Mouse (Mus musculus) liver, embryonic 15.5 days (tissue): ENCODE data around the gene Tnfaip8l2. TPM values are rescaled to one million over a fixed set of nuclear protein-coding genes. Genes with fewer than 3 reads are reported as not detected.

ENCODE experiments used
- ATAC-seq: fragments of 200-750 bp; cut with Nextera tagmentation; 2 replicates; pipeline ENCODE4 v1.8.0; 2017; ENCODE audit warnings: moderate number of reproducible peaks, mild to moderate bottlenecking, moderate library complexity; ENCODE audit not compliant: insufficient read depth
- H3K27ac ChIP-seq: fragments of 300-500 bp; sonication (generic); replicated peaks from 2 replicates; pipeline ENCODE4 v1.5.1; 2015; ENCODE audit warnings: mild to moderate bottlenecking, inconsistent platforms
- H3K27me3 ChIP-seq: fragments of 300-500 bp; sonication (generic); 2 replicates; pipeline ENCODE4 v1.6.1; 2015; ENCODE audit warnings: mild to moderate bottlenecking, inconsistent platforms
- H3K36me3 ChIP-seq: fragments of 300-500 bp; sonication (generic); replicated peaks from 2 replicates; pipeline ENCODE4 v1.6.1; 2015; ENCODE audit warnings: moderate library complexity, mild to moderate bottlenecking, inconsistent platforms
- H3K4me1 ChIP-seq: fragments of 300-500 bp; sonication (generic); replicated peaks from 2 replicates; pipeline ENCODE4 v1.6.1; 2015; ENCODE audit warnings: inconsistent platforms
- H3K4me2 ChIP-seq: fragments of 300-500 bp; sonication (generic); 2 replicates; pipeline ENCODE4 v1.6.1; 2015; ENCODE audit warnings: moderate library complexity, mild to moderate bottlenecking, inconsistent platforms
- H3K4me3 ChIP-seq: fragments of 300-500 bp; sonication (generic); replicated peaks from 2 replicates; pipeline ENCODE4 v1.5.1; 2015; ENCODE audit warnings: mild to moderate bottlenecking, inconsistent platforms
- H3K9ac ChIP-seq: fragments of 300-500 bp; sonication (generic); 2 replicates; pipeline ENCODE4 v1.6.1; 2015; ENCODE audit warnings: moderate library complexity, mild to moderate bottlenecking, inconsistent platforms
- H3K9me3 ChIP-seq: fragments of 300-500 bp; sonication (generic); replicated peaks from 2 replicates; pipeline ENCODE4 v1.6.1; 2016; ENCODE audit warnings: inconsistent platforms
- WGBS: fragments of 180-500 bp; shearing (Covaris S2); methylation state at CpG from one replicate; pipeline ENCODE4 v1.1.7; 2015; ENCODE audit warnings: mixed read lengths; ENCODE audit not compliant: insufficient replicate concordance; 5-methylcytosine and 5-hydroxymethylcytosine counted together
- polyA plus RNA-seq: library from polyadenylated mRNA; unstranded; fragments of >200 nt; fragmentation: Nextera tagmentation; extraction: Ambion mirVana; gene quantifications from 2 replicates; pipeline ENCODE4 v1.2.1, GENCODE M21; 2015

Gene Tnfaip8l2
- polyA plus RNA-seq, 1 experiment from 2014 or later, result 9.3 TPM

DNA sequence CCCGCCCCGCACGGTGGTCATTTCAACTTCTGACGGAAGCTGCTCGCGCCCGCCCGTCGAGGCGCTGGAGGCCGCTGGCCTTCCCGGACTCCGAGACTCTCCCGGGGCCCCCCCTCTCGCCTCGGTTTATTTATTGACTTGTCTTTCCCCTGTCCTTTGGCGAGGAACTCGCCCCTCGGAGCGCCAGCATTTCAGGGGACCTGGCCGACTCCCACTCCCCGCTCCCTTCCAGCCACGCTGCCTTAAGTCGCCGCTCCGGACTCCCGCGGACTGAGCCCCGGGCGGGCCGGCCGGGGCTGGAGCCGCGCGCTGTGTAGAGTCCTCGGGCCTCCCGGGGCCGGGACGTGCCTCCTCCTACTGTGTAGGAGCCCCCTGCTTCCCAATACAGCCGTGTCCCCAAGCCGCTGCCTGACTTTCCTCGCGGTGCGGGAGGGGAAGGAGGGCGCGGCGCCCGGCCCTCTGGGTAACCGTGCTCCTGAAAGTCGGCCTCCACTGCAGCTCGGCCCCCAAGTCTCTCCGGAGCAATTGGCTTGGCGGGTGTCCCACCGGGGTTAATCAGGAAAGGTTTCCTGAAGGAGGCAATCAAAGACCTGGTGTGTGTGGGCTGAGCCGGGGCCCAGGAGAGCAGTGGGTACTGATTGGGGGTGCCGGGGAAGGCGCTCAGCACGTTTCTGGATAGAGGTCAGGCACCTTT lies 31.2 kb upstream of the Tnfaip8l2 start:
- H3K36me3 ChIP-seq, result no peaks in the 10 kb centered on the region
- H3K4me2 ChIP-seq, result peak overlapping the region; percentile 63
- no peak overlapping the region for H3K9ac ChIP-seq
- H3K4me3 ChIP-seq, result peak overlapping the region; percentile 39
- peak; percentile 39; the same call in 1 of the 2 replicates for ATAC-seq
- peaks cover 17% of the 10 kb centered on the region for H3K4me1 ChIP-seq
- no peak overlapping the region for H3K27ac ChIP-seq
- peaks cover 79% of the 10 kb centered on the region for H3K27me3 ChIP-seq
- no peaks in the 10 kb centered on the region for H3K9me3 ChIP-seq
- WGBS, result 6% methylated on average over 58 of the region's 58 CpGs

DNA sequence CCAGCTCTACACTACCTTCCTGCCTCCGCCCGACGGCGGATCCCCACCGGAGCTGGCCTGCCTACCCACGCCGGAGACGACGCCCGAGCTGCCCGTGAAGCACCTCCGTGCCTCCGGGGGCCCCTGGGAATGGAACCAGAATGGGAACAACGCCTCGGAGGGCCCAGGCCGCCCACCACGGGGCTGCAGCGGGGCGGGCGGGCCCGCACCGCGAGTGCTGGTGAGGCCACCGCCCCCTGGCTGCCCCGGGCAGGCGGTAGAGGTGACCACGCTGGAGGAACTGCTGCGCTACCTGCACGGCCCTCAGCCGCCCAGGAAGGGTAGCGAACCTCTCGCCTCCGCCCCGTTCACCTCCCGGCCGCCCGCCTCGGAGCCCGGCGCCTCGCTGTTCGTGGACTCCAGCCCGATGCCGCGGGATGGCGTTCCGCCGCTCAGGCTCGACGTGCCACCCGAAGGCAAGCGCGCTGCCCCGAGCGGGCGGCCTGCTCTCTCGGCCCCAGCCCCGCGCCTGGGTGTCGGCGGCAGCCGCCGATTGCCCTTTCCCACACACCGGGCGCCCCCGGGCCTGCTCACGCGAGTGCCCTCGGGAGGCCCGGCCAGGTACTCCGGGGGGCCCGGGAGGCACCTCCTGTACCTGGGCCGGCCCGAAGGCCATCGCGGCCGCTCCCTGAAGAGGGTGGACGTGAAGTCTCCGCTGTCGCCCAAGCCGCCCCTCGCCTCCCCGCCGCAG lies 30.5 kb upstream of the Tnfaip8l2 start:
- Histone ChIP-seq H3K27me3 (peaks cover 87% of the 10 kb centered on the region), H3K27ac (no peak overlapping the region), H3K9me3 (no peaks in the 10 kb centered on the region), H3K4me1 (peaks cover 17% of the 10 kb centered on the region), H3K4me2 (peak overlapping the region; percentile 63), H3K9ac (no peak overlapping the region), H3K36me3 (no peaks in the 10 kb centered on the region), H3K4me3 (peak overlapping the region; percentile 39)
- ATAC-seq, result no peak; the same call in 1 of the 2 replicates
- WGBS, result 16% methylated on average over 84 of the region's 84 CpGs

DNA sequence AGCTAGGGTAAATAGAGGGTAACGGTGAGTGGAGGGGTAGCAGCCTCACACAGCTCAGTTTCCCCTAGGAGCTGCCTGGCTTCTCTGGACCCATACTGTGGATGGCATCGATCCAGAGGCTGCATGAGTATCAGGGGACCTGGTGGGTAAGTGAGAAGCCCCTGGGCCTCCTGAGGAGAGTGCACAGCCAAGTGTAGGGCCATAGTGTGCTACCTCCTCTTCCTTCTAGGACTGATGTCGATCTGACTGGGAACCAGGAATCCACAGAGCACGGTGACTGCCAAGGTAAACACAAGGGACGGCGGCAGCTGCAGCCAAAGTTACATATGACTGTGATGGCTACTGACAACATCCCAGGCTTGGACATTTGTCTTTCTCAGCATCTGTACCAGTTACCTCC lies 28.9 kb upstream of the Tnfaip8l2 start:
- ATAC-seq, result no peak
- H3K27me3 ChIP-seq, result peaks cover 93% of the 10 kb centered on the region
- H3K4me1 ChIP-seq, result peaks cover 17% of the 10 kb centered on the region
- WGBS, result 74% methylated on average over 6 of the region's 6 CpGs
- no peaks in the 10 kb centered on the region for H3K9me3 ChIP-seq
- H3K27ac ChIP-seq, result no peak overlapping the region
- no peak overlapping the region for H3K4me2 ChIP-seq
- no peak overlapping the region for H3K4me3 ChIP-seq
- no peak overlapping the region for H3K9ac ChIP-seq
- H3K36me3 ChIP-seq, result no peaks in the 10 kb centered on the region

DNA sequence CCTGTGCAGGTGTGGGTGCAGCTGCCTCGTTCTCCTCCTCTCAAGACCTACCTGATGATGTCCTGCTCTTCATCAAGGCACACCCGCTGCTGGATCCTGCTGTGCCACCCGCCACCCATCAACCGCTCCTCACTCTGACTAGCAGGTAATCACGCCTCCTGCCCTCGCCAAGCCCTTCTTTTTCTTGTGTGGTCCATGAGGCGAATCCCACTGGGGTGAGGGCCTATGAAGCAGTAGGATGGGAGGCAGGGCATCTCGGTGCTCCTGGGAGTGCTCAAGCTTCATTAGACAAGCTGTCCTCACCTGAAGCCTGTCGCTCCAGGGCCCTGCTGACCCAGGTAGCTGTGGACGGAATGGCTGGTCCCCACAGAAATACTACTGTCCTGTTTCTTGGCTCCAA lies 27.8 kb upstream of the Tnfaip8l2 start:
- no peak overlapping the region for H3K4me2 ChIP-seq
- peaks cover 87% of the 10 kb centered on the region for H3K27me3 ChIP-seq
- H3K27ac ChIP-seq, result no peak overlapping the region
- 75% methylated on average over 10 of the region's 10 CpGs for WGBS
- no peak for ATAC-seq
- H3K4me3 ChIP-seq, result no peak overlapping the region
- no peak overlapping the region for H3K9ac ChIP-seq
- peaks cover 17% of the 10 kb centered on the region for H3K4me1 ChIP-seq
- H3K36me3 ChIP-seq, result no peaks in the 10 kb centered on the region
- no peaks in the 10 kb centered on the region for H3K9me3 ChIP-seq

DNA sequence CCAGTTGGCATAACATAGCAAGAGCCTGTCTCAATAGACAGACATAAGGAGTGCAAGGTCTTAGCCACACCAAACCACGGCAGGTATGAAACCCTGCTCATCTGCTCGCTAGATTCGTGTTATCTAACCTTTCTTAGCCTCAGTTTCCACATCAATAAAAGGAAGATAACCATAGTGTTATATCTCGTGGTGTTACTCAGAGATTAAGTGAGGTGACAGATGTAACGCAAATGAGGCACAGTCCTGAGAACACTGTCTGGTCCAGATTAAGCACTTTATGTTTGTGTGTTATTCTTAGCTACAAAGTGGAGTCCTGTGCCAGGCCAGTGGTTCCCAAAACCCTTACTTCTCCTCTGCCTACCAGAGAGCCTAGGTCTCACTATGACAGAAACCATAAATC lies 22.7 kb upstream of the Tnfaip8l2 start:
- Histone ChIP-seq H3K4me3 (no peak overlapping the region), H3K27ac (no peak overlapping the region), H3K9me3 (no peaks in the 10 kb centered on the region), H3K27me3 (peaks cover 78% of the 10 kb centered on the region), H3K4me2 (no peak overlapping the region), H3K36me3 (no peaks in the 10 kb centered on the region), H3K9ac (no peak overlapping the region), H3K4me1 (peaks cover 17% of the 10 kb centered on the region)
- ATAC-seq, result no peak
- 30% methylated on average over 5 of the region's 5 CpGs for WGBS

DNA sequence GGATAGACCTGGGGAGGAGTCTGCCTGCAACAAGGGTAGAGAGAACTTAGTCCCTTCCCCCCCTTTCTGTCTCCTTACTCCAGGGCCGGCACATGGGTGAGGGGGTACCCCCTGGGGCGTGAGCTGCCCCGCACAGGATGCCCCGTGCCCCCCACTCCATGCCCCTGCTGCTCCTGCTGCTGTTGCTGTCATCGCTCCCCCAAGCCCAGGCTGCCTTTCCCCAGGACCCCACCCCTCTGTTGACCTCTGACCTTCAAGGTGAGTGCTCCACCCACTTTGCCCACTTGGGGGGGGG lies 22.0 kb upstream of the Tnfaip8l2 start:
- no peaks in the 10 kb centered on the region for H3K36me3 ChIP-seq
- peaks cover 23% of the 10 kb centered on the region for H3K4me1 ChIP-seq
- H3K9ac ChIP-seq, result no peak overlapping the region
- H3K4me3 ChIP-seq, result no peak overlapping the region
- no peak overlapping the region for H3K4me2 ChIP-seq
- WGBS, result 78% methylated on average over 5 of the region's 5 CpGs
- H3K9me3 ChIP-seq, result no peaks in the 10 kb centered on the region
- H3K27ac ChIP-seq, result no peak overlapping the region
- peaks cover 78% of the 10 kb centered on the region for H3K27me3 ChIP-seq
- ATAC-seq, result no peak

DNA sequence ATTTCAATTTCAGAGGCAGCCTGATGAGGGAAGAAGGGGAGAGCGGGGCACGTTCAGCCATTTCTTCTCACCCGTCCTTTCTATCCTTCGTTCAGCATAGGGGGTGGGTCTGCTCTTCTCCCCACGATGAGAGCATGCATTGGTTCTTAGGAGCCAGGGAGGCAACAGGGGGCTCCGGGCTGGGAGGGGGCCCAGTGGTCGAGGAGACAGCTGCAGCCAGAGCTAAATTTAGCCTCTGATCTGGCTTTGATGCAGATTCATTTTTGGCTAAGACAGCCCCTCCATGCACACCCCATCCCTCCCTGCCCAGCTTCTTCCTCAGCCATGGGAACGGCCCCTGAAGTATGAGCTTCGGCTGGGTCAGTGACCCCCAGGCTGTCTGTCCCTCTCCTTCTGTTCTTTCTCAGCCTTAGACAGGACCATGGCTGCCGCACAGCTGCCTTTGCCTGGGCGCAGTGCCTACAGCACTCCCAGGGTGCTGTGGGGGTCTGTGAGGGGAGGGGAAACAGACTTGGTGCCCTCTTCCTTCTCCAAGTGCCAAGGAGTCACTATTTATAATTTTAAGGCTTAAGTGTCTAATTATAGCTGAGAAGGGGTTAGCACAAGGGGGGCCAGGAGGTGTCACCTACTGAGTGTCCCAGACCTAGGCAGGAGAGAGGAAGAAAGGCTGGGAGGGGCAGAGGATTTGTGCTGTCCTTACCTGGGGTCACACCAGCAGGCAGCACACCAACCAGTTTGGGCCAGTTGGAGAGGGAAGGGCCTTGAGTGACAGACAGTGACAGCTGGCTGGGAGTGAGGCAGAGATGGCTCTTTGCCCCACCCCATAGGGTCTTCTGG lies 21.5 kb upstream of the Tnfaip8l2 start:
- no peak overlapping the region for H3K4me3 ChIP-seq
- H3K36me3 ChIP-seq, result no peaks in the 10 kb centered on the region
- H3K27me3 ChIP-seq, result peaks cover 78% of the 10 kb centered on the region
- WGBS, result 54% methylated on average over 11 of the region's 11 CpGs
- no peak for ATAC-seq
- H3K27ac ChIP-seq, result no peak overlapping the region
- peaks cover 26% of the 10 kb centered on the region for H3K4me1 ChIP-seq
- no peak overlapping the region for H3K9ac ChIP-seq
- no peaks in the 10 kb centered on the region for H3K9me3 ChIP-seq
- no peak overlapping the region for H3K4me2 ChIP-seq

DNA sequence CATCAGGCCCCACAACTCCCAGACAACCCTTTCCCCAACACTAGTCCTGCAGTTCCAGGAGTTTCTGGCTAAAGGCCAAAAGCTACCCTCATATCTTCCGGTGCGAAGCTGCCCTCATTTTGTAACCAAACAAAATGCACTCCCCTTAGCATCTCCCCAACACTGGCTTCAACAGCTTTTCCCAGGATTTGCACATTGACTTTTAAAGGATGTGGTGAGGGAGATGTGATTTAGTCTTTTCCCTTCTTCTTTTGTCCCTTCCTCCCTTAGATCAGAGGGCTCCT lies 20.1 kb upstream of the Tnfaip8l2 start:
- no peak for ATAC-seq
- Histone ChIP-seq H3K4me1 (peaks cover 26% of the 10 kb centered on the region), H3K9ac (no peak overlapping the region), H3K9me3 (no peaks in the 10 kb centered on the region), H3K27ac (no peak overlapping the region), H3K4me2 (no peak overlapping the region), H3K27me3 (peaks cover 68% of the 10 kb centered on the region), H3K4me3 (no peak overlapping the region), H3K36me3 (no peaks in the 10 kb centered on the region)
- 73% methylated on average over 2 of the region's 2 CpGs for WGBS

DNA sequence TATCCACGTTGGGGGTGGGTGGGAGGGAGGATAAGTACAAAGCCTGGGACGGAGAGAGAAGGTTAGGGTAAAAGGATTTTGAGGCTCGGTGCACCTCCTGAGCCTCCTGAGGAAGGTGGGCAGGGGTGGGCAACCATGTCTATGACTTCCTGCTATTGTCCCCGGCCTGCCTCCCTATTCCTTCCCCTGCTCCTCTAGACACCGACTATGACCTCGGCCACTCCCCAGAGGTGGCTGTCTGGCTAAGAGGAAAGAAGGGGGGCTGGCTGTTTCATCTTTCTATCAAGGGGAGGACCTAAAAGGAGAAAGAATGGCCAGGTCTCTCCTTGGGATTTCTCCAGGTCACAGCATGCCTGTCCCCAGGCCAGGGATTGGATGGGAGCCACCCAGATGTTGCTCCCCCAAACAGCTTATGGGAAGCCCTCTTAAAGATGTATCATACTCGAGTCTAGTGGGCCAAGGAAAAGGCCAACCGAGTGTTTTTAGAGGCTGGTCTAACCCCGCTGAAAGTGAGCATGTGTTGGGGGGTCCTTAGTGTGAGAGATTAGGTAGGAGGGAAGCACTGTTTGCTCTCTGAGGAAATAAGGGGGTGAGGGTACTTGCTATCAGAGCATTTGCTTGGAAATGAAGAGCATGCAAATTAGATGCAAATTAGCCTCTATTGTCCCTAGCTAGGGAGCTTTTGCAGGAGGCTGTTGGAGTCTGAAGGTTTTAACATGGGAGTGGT lies 19.6 kb upstream of the Tnfaip8l2 start:
- Histone ChIP-seq H3K4me3 (peak overlapping the region; percentile 61), H3K9ac (no peak overlapping the region), H3K4me2 (peak overlapping the region; percentile 90), H3K27ac (no peak overlapping the region), H3K27me3 (peaks cover 64% of the 10 kb centered on the region), H3K9me3 (no peaks in the 10 kb centered on the region), H3K4me1 (peaks cover 26% of the 10 kb centered on the region), H3K36me3 (no peaks in the 10 kb centered on the region)
- WGBS, result 17% methylated on average over 9 of the region's 9 CpGs
- ATAC-seq, result no peak

DNA sequence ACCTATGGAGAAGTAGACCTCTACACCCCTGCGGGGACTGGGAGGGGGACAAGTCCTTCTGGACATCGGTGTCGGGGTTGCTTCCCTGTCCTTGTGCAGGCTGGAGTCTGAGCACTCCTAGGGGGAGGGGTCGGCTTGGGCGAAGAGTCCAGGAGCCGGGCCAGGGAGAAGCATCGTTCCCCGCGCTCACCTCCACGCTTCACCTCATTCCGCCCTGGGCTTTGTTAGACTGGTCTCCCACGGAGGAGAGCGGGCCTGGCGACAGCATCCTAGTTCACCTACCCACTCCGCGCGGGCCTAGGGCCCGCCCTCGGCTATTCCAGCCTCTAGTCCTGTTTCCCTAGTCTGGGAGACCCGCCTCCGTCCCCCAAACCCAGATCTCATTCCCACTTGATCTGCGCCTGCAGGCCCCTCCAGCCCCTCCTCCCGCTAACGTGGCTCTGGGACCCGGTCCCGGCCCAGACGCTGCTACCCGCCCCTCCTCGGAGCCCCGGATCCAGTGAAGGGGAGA lies 18.9 kb upstream of the Tnfaip8l2 start:
- 3% methylated on average over 30 of the region's 30 CpGs for WGBS
- peak overlapping the region; percentile 90 for H3K4me2 ChIP-seq
- H3K4me3 ChIP-seq, result peak overlapping the region; percentile 61
- ATAC-seq, result no peak
- H3K4me1 ChIP-seq, result peaks cover 26% of the 10 kb centered on the region
- H3K27ac ChIP-seq, result no peak overlapping the region
- H3K36me3 ChIP-seq, result no peaks in the 10 kb centered on the region
- peaks cover 61% of the 10 kb centered on the region for H3K27me3 ChIP-seq
- no peaks in the 10 kb centered on the region for H3K9me3 ChIP-seq
- H3K9ac ChIP-seq, result peak overlapping the region; percentile 60
